Mouse (Mus musculus) midbrain, embryonic 10.5 days (tissue): ENCODE results near the gene Trim45. TPM values are rescaled to one million over a fixed set of nuclear protein-coding genes. Genes with fewer than 3 reads are reported as not detected.

Source experiments
- polyA plus RNA-seq: library from polyadenylated mRNA; unstranded; fragments of >200 nt; fragmentation: Nextera tagmentation; extraction: Ambion mirVana; gene quantifications from 2 replicates; pipeline ENCODE4 v1.2.1, GENCODE M21; 2016

The Trim45 gene
- polyA plus RNA-seq, 1 experiment from 2014 or later: 5.3 TPM

Other genes with a start within 250 kb of the Trim45 start
- 41.1 and 42.8 TPM in 2 replicates for gene Man1a2, start 236.7 kb upstream of the Trim45 start, polyA plus RNA-seq
- gene Vtcn1, start 96.7 kb upstream of the Trim45 start, polyA plus RNA-seq: 0.05 TPM in 1 of 2 replicates, not detected in the other
- 29.3 and 30.1 TPM in 2 replicates for gene Ttf2, start 47.5 kb downstream of the Trim45 start, polyA plus RNA-seq
- gene Cd101, start 107.4 kb downstream of the Trim45 start, polyA plus RNA-seq: 0.06 TPM in 1 of 2 replicates, not detected in the other
- gene Ptgfrn, start 188.1 kb downstream of the Trim45 start, polyA plus RNA-seq: 1.9 TPM in 2 replicates